Mouse (Mus musculus): ENCODE data around the gene Itgb8.

Itgb8 gene

DNA sequence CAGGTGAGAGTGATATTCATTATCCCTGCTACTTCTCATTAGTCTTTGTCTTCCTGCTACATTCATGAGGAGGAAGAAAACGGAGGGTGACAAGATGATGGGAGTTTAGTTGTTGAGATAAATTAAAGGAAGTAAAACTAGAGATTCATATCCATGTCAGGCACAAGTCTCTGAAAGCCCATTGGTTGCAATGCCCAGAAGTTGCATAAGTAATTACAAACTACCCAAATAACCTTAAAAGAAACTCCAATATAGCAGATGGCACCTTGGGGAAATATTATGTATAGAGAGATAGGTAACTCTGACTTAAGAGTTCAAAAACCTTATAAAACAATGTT is 31.2 kb downstream of the Itgb8 start:
- DNase-seq, result no peak

DNA sequence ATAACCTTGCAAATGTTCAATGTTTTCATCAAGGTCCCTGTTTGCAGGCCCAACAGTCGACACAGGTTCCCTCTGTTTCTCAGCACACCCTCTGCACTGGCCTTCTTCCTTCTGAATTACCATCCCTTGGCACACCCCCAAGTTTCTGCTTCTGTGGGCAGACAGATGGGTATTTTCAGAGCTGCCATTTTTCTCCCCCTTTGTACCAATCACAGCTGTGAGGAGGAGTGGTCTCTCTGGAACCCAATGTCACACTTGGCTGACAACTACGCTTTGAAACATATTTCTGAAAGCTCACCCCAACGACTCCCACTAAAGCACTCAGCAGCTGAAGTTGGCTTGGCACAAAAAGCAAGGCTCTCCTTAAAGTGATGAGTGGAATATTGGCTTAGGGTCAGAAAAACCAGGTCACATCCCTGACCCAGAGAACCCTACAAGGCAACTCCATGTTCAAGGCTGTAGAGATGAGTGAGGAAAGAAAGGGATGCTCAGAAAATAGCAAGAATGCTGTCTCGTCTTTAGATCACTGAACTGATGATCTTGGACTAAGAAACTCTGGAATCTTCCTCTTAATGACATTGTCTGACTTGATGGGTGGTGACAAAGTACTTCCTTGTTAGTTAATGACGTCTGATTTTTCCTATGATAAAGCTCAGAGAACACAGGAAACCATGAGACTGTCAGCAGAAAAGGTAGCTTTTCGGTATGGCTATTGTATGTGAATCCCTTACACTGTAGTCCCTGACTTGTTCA is 31.7 kb downstream of the Itgb8 start:
- DNase-seq, result no peak

DNA sequence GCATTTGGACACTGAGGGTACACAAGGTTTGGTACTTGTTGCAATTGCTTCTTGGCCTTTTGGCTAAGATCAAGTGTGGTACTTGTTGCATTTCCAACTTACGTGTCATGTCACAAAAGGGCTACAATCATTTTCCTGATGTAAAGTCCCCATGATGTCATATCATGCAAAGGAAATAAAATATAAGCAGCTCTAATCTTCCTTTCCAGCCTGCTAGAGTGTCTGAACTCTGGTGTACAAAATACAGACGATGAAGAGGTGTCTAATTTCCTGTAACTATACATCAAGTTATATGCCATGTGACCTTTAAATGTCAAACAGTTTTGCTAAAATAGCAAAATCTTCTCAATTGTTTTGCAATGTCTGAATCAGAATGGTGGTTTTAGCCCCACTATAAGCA is 34.2 kb downstream of the Itgb8 start:
- no peak for DNase-seq

DNA sequence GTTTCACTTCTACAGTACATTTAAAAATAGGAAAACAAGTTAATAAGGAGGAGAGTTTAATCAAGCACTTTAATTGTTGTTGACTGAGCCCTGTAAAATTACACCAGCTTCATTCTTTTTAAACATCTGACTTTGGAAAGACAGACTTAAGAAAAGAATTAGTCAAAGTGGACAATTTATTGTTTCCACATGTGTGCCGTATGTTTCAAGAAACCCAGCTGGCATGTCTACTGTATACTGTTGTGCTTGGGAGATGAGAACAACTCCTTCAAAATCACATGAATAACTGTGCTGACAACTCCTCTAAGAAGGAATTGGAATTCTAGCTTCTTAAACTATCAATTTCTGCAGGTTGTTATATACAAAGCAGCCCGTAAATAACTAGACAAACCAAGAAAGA is 35.8 kb downstream of the Itgb8 start:
- peak; percentile 24 for DNase-seq

DNA sequence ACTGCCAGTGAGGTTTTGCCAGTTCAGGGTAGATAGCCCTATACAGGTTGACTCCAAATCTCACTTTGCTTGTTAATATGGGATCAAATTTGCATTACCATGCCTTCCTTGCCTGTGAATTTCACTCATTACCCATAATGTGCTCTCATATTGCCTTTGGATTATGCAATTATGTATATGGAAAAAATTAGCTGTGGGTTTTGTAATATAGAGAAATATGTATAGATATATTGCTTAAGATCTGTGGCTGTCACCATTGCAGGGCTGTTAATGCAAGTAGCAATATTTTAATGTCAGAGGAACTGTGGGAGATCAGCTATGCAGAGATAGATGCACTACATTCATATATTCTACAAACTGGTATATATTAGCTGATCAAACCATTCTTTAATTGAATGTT is 43.5 kb downstream of the Itgb8 start:
- no peak for DNase-seq

DNA sequence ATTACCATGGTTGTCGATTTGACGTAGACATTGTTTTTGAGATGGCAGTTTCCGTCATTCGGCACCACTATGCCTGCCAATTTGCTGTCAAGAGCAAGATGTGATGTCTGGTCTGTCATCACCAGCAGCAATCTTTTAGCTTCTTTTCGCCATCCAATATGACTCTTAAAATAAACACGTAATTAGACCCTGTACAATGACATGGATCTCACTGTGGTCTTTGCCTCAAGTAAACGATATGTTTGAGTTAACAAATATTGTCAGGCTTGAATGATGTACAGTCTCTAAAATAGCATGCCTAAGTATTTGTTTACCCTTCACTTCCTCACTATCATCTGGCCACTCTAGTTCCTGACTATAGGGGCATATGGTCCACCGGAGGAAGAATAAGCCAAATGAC is 48.8 kb downstream of the Itgb8 start:
- DNase-seq, result no peak

DNA sequence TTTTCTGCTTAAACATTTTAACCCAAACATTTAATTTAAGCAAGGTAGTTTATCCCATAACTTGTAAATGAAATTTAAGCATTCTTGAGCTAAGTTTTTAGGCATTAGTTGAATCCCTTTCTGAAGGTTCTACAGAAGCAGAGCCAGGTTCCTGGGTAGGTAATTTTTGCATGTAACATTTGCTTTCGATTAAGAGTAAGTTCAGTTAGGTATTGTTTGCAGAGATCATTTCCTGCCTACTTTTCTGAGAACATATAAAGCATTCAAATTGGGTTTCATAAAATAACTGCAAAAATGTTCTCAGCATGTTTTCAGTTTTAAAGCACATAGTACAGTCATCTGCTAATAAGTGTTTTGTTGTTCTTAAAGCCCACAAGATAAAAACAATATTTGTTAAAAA is 53.2 kb downstream of the Itgb8 start:
- no peak for DNase-seq

DNA sequence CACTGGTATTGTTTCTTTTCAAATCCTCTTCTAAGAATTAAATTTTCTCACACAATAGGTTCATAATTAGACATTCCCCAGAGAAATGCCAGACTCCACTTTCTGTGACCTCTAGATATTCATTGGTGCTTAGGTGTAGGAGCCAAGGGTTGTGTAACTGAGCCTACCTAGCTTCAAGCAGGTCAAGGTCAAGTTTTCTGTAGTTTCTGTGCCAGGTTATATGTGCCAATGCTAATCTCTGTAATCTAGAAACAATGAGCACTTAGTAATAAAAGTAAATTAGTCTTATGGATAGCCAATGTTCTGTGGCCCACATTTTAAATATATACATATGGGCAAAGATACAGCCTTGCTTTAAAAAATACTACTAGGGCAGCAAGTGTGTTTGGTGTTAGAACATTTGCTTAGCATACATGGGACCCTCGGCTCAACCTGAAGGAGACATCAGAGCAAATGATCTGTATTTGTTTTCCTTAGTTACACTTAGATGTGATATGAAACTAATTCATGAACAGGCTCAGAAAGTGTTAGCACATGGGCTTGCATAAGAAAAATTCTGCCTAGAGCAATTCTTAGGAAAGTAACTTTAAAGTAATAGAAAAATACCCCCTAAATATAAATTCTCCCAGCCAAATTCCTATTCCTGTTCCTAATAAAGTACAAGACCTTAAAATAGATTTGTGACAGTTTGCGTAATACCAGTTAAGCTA is 56.2 kb downstream of the Itgb8 start:
- no peak for DNase-seq

DNA sequence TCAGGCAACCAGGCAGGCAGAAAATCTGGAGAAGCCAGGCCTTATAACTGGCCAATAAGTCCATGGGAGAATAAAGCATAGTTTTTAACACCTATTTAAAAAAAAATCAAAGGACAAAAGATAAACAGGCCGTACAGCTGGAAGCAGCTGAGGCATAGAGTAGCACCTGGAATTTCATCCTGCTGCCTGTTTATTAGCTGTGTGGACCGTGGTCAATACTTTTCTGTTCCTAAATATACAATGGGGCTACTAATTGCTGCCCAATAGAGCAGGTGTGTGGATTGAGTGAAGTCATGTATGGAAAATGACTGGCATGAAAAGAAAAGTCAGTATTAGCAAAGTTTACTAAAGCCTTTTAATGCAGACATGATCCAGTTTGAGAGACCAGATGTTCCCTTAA is 62.6 kb downstream of the Itgb8 start:
- no peak for DNase-seq

DNA sequence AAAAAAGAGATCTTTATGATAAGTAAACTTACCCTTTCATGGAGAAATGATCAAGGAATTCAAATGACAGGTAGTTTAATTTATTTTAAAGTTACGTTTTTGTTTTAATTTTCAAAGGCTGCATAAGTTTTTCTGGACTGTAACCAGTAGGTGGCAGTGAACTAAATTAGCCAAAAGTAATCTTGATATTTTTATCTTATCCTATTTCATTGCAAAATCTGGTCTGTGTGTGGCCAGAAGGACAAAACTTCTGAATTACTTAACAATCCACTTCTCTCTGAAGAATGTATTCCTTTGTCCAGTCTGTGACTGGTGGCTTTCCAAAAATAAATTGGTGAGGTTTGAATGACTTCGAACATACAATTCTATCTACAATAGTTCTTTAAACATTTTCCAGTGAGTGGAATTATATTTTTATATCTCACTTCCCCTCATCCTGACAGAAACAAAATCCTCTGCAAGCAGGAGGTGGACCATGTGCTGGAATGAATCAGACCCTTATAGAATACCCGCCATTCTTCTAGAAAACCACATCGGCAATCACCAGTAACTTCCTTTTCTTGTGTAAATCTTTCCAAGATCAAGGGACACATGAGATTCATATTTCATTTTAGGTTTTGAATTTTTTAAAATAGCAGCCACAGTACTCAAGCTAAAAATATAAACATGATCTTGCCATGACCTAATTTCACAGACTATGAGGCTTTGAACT is 68.6 kb downstream of the Itgb8 start:
- DNase-seq, result peak; percentile 13

DNA sequence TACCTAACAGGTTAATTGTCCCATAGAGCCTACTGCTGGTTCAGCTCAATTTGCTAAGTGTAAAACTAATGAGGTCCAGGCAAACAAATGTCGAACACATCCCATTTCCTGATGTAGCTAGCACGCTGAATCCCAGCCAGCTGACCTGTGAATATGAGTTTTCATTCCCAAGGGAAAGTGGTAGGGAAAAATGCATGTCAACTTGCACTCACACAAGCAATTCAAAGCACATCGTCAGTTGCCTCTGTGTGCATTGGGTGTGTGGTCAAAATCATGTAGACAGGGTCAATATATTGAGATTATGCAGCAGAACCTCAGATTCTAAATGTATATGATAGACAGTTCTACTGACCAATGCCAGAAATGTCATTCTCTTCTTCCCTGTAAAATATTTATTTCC is 69.5 kb downstream of the Itgb8 start:
- DNase-seq, result no peak

DNA sequence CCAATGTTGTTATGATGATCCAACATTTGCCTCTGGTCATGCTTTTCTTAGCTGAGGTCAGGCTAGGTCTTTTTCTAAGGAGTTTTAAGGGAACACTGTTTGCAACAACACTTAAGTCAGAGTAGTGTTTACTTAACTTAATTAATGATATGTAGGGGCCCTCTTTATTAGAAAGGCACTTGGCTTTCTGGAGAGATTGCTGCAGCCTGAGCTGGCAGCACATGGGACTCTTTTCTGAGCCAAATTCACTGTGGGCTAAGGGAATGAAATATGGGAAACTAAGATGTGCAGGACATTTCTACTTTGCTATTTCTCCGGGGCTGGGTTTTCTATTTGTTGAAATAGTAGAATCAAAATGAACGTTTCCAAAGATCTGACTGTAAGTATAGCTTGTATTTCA is 73.5 kb downstream of the Itgb8 start:
- no peak for DNase-seq

DNA sequence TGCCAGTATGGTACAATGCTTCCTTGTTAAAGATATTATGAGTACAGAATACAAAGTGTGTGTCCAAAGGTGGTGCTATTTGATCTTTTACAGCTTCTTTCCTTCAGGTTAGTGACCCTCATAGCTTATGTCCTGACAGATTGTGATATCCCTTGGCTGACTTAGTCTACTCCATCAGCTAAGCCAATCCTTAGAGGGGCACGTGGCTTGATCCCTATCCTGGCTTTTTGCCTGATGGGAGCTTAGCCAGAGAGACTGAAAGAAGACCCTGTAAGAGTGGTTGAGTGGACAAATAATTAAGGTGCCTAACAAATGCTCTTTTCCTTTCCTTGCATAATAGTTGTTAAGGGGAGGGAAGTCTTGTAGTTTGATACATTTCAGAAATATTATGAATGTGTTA is 73.9 kb downstream of the Itgb8 start:
- DNase-seq, result no peak

DNA sequence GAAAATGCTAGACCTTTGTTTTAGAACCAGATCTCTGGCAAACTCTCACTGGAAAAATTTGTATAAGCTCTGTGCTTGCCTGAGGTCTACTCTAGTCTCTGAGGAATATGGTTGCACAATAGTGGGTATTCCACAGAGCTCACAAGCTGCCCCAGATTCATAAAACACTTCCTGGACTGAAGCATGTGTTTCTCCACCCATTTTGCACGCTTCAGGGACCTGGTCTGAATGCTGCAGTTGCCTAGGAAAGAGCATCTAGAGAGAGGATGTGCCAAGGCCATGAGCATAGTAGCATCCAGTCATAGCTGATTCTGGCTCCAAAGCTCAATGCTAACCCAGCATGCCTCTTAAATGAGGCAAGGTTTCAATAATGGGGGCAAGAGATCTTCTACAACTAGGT is 74.4 kb downstream of the Itgb8 start:
- no peak for DNase-seq

DNA sequence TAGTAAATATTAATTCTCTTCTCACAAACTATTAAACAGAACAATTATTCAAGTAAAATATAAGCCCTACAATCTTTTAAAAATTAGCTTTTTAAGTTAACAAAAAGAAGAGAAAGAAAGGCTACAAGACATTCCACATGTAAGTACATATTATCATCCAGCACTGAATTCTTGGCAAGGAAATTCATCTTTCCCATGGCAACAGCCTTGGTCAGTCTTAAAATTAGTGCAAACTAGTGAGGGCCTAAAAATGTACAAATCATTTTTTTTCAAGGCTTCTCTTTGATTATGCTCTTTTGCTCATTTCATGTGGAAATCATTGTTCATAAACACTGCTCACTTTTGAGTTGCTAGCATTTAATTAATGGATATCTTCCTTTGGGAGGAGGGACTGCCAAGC is 77.8 kb downstream of the Itgb8 start:
- no peak for DNase-seq

DNA sequence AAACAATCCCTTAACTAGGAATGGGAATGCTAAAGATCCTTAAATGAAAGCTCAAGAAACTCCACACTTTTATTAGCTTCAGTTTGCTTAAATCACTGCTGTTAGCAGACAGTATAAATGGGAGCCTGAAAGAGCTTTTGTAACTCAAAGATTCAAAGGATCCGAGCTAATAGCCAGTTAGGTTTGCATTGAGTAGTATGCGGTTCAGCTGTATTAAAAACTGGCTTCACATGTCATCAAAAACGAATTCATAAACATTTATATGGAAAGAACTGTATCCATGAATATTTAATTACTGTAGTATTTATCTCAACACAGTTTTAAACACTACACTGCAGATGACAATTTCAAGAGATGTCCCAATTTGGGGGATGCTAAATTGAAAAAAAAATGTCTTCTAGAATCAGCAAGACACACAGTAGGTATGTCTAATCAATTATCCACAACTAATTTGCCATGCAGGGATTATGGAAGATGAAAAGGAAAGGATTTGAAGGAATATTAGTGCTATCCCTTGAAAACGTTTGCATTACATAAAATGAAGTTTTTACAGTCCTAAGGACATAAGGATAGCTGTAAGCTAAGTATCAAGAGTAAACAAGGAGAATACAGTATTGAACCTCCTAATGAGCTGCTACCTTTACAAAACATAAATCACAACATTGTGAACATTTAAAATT is 79.2 kb downstream of the Itgb8 start:
- no peak for DNase-seq

DNA sequence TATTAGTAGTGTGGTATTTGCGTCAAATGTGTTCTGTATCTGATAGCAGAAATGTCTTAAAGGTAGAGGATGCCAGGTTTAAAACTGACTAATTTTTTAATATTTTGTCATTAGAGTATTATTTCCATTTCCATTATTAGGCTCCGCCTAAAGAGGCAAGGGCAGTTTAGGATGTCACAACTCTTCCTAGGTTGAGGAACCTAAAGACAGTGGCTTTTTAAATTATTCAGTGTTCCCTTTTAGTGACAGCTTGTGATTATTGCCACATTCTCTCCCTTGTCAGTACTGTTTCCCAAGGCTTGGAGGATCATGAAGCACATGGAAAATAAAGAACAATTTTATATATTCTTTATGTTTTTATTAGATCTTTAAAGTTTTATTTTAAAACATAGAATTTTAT is 80.9 kb downstream of the Itgb8 start:
- no peak for DNase-seq

DNA sequence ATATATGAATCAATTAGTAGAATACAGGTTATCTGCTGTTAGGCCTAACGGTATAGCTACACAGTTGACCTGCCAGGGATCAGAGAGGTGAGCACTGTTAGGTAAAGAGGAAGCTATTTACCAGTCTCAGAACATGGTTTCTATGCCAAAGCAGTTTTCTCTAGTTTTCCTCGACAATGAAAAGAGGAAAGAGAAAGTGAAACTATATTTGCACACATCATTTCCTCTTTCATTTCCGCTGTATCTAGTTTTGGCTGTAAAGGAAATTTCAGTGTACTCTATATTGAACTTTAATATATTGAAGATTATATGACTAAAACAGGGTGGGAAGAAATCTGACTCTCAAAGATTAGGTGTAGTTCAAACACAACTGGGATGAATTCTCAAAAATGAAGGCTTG is 81.5 kb downstream of the Itgb8 start:
- no peak for DNase-seq

DNA sequence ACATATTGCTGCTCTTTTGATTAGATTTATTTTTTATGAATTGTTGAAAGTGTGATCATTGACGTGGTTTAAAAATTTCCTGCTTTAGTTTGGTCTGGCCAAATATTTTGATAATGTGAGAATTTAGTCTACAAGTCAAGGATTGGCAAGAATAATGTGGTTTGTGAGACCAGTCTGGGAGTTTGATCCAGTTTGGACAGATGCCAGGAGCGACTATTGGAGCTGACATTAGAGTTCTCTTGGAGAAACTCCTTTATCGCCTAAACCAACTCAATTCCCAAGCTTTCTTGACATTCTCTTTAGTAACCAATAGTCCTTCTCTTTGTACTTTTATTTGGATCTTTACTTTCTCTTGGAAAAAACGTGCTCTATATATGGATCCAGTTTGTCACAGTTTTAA is 83.0 kb downstream of the Itgb8 start:
- no peak for DNase-seq

DNA sequence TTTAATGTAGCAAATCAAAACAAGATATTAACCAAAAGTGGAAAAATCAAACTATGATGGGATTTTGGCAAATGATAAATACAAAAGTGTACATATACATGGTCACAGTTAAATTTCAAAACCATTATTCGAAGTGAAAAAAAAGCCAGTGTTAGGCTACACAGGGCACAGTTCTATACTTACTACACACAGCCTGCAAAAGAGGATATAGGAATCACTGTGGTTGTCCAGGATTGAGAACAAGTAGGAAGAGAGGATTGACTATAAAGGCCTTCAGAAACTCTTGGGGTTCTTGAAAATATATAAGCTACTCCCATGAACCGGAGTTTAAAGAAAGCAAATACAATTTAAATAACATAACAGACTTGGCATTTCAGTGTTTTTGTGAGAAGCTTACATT is 87.6 kb downstream of the Itgb8 start:
- DNase-seq, result no peak

DNA sequence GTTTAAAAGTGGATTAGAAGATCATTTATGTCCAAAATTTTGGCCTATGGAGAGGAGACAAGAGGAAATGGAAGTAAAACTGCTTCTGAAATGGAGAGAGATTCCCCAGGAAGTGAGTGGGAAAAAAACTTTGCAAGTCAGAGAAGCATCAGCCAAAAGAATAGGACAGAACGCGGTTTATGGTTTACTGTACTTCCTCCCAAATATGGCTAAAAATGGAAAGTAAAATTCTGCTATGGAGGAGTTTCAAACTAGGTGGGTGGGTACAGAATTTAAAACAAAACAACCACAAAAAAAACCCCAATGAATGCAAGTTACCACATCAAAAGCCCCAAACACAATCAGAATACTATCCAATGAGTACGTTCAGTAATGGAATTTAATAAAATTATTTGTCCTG is 90.8 kb downstream of the Itgb8 start:
- DNase-seq, result no peak

DNA sequence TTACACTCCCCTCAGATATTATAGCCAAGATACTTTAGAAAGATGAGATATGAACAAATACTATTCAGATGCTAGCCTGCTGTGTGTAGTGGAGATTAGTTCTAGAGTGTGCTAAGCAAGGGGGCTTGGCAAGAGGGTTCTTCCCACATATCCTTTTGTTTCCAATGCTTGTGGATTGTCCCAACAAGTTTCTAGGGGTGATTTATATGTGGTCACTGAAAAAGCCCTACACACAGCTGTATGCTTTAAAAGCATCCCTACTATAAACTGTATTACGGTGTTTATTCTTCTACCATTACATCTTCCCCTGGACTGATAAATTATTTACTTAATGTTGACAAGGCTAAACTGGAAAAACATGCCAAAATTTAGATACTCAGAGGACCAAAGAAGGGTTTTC is 92.6 kb downstream of the Itgb8 start:
- no peak for DNase-seq

DNA sequence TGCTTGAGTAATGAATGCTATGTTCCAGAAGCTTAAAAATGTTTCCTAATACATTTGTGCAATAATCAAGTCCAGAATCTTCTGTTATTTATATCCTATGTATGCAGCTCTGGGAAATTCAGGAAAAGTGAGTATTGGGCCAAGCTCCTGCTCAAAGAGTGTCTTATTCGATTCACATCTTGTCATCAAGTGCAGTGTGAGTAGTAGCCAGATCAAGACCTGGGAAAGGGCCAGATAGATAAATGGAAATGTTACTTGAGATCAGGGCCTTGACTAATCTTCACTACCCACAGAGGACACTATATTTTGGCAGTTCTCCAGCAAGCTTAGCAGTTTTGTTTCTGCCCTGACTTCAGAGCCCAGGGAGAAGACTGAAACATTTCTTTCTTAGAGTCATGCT is 100.7 kb downstream of the Itgb8 start:
- no peak for DNase-seq
